Mouse (Mus musculus): Measurements from ENCODE around the gene Irs2. TPM values are rescaled to one million over a fixed set of nuclear protein-coding genes. Genes with fewer than 3 reads are reported as not detected.
A peak's percentile ranks its signal among the peaks of the same experiment; 100 is the strongest.

Gene Irs2
- polyA plus RNA-seq (2015; fragmentation: Nextera tagmentation; extraction: Ambion mirVana), result 6.9 and 7.2 TPM in 2 replicates

GRCm38 (mm10) chr8:11008379-11008775 lies at the start of gene Irs2:
Gene Irs2 (minus strand): TSS chr8:11008458.
- Histone ChIP-seq H3K9me3 (ENCODE audit: low read length) (no peaks in the 10 kb centered on the region), H3K4me3 (ENCODE audit: low read depth, low read length) (peak within 1 kb of the TSS; percentile 79), H3K27ac (ENCODE audit: low read length) (peak within 1 kb of the TSS; percentile 99), H3K36me3 (ENCODE audit: insufficient read depth, low read length) (no peaks in the 10 kb centered on the region), H3K4me1 (ENCODE audit: insufficient read depth, low read depth, low read length) (peaks cover 17% of the 10 kb centered on the region; the same call in 1 of the 2 replicates), H3K27me3 (replicated peaks; ENCODE audit: insufficient read depth, low read length) (no peaks in the 10 kb centered on the region), H3K4me2 (replicated peaks; ENCODE audit: low read depth, low read length) (peak within 1 kb of the TSS; percentile 89), H3K9ac (replicated peaks; ENCODE audit: low read depth) (peak within 1 kb of the TSS; percentile 81)
- WGBS, result under 1% methylated on average over 24 of the region's 64 CpGs
- peak; percentile 55 for DNase-seq (ENCODE audit: low spot score)
- no peak for TF ChIP-seq EP300 (IDR thresholded peaks at IDR 0.05)
- no peak for TF ChIP-seq CTCF (IDR thresholded peaks at IDR 0.05)
- ATAC-seq, result peak; percentile 6

GRCm38 (mm10) chr8:11056665-11057064 lies 48.4 kb upstream of the Irs2 start:
- DNase-seq (ENCODE audit: low spot score) (no peak), ATAC-seq (no peak)
- Histone ChIP-seq H3K4me1 (ENCODE audit: insufficient read depth, low read depth, low read length) (no peaks in the 10 kb centered on the region; the same call in 1 of the 2 replicates), H3K4me3 (ENCODE audit: low read depth, low read length) (no peak overlapping the region), H3K9me3 (ENCODE audit: low read length) (no peaks in the 10 kb centered on the region), H3K4me2 (replicated peaks; ENCODE audit: low read depth, low read length) (no peak overlapping the region), H3K27me3 (replicated peaks; ENCODE audit: insufficient read depth, low read length) (no peaks in the 10 kb centered on the region), H3K9ac (replicated peaks; ENCODE audit: low read depth) (no peak overlapping the region), H3K36me3 (ENCODE audit: insufficient read depth, low read length) (no peaks in the 10 kb centered on the region), H3K27ac (ENCODE audit: low read length) (no peak overlapping the region)
- TF ChIP-seq EP300 (IDR thresholded peaks at IDR 0.05) (no peak), CTCF (IDR thresholded peaks at IDR 0.05) (no peak)
- 83% methylated on average over 5 of the region's 5 CpGs for WGBS

- Histone ChIP-seq H3K4me1 (ENCODE audit: insufficient read depth, low read depth, low read length) (no peaks in the 10 kb centered on the region; the same call in 1 of the 2 replicates), H3K9me3 (ENCODE audit: low read length) (no peaks in the 10 kb centered on the region), H3K4me2 (replicated peaks; ENCODE audit: low read depth, low read length) (no peak overlapping the region), H3K27ac (ENCODE audit: low read length) (no peak overlapping the region), H3K4me3 (ENCODE audit: low read depth, low read length) (no peak overlapping the region), H3K9ac (replicated peaks; ENCODE audit: low read depth) (no peak overlapping the region), H3K36me3 (ENCODE audit: insufficient read depth, low read length) (no peaks in the 10 kb centered on the region), H3K27me3 (replicated peaks; ENCODE audit: insufficient read depth, low read length) (no peaks in the 10 kb centered on the region)
- DNase-seq (ENCODE audit: low spot score) (peak; percentile 40), ATAC-seq (0 out of 2 replicates have a peak, but pooled peaks have one; percentile 25)
- 62% methylated on average over 8 of the region's 8 CpGs for WGBS
- TF ChIP-seq EP300 (IDR thresholded peaks at IDR 0.05) (no peak), CTCF (IDR thresholded peaks at IDR 0.05) (no peak)
These were observed 47.9 kb upstream of the Irs2 start for GRCm38 (mm10) chr8:11056175-11056563.

GRCm38 (mm10) chr8:11055557-11056174 lies 47.4 kb upstream of the Irs2 start:
- DNase-seq (ENCODE audit: low spot score), result no peak

GRCm38 (mm10) chr8:11049835-11050234 lies 41.6 kb upstream of the Irs2 start:
- WGBS, result 50% methylated on average over 5 of the region's 5 CpGs
- Histone ChIP-seq H3K27ac (ENCODE audit: low read length) (no peak overlapping the region), H3K4me3 (ENCODE audit: low read depth, low read length) (no peak overlapping the region), H3K4me1 (ENCODE audit: insufficient read depth, low read depth, low read length) (no peaks in the 10 kb centered on the region), H3K36me3 (ENCODE audit: insufficient read depth, low read length) (no peaks in the 10 kb centered on the region), H3K27me3 (replicated peaks; ENCODE audit: insufficient read depth, low read length) (no peaks in the 10 kb centered on the region), H3K4me2 (replicated peaks; ENCODE audit: low read depth, low read length) (no peak overlapping the region), H3K9me3 (ENCODE audit: low read length) (no peaks in the 10 kb centered on the region), H3K9ac (replicated peaks; ENCODE audit: low read depth) (no peak overlapping the region)
- TF ChIP-seq CTCF (IDR thresholded peaks at IDR 0.05), result 0 out of 2 replicates have a peak, but pooled peaks have one; percentile 17
- TF ChIP-seq EP300 (IDR thresholded peaks at IDR 0.05), result no peak
- no peak for ATAC-seq
- no peak for DNase-seq (ENCODE audit: low spot score)

More at GRCm38 (mm10) chr8:11055557-11056174, 47.4 kb upstream of the Irs2 start:
- H3K36me3 ChIP-seq (ENCODE audit: insufficient read depth, low read length), result no peaks in the 10 kb centered on the region
- TF ChIP-seq EP300 (IDR thresholded peaks at IDR 0.05) (no peak), CTCF (IDR thresholded peaks at IDR 0.05) (no peak)
- no peaks in the 10 kb centered on the region for H3K27me3 ChIP-seq (replicated peaks; ENCODE audit: insufficient read depth, low read length)
- no peak for ATAC-seq
- H3K4me3 ChIP-seq (ENCODE audit: low read depth, low read length), result no peak overlapping the region
- WGBS, result 55% methylated on average over 16 of the region's 16 CpGs
- H3K9me3 ChIP-seq (ENCODE audit: low read length), result no peaks in the 10 kb centered on the region
- no peaks in the 10 kb centered on the region; the same call in 1 of the 2 replicates for H3K4me1 ChIP-seq (ENCODE audit: insufficient read depth, low read depth, low read length)
- H3K9ac ChIP-seq (replicated peaks; ENCODE audit: low read depth), result no peak overlapping the region
- no peak overlapping the region for H3K4me2 ChIP-seq (replicated peaks; ENCODE audit: low read depth, low read length)
- no peak overlapping the region for H3K27ac ChIP-seq (ENCODE audit: low read length)

GRCm38 (mm10) chr8:11047812-11048211 lies 39.6 kb upstream of the Irs2 start:
- H3K4me3 ChIP-seq (ENCODE audit: low read depth, low read length), result no peak overlapping the region
- H3K9me3 ChIP-seq (ENCODE audit: low read length), result no peaks in the 10 kb centered on the region
- no peaks in the 10 kb centered on the region for H3K36me3 ChIP-seq (ENCODE audit: insufficient read depth, low read length)
- no peak for ATAC-seq
- H3K4me2 ChIP-seq (replicated peaks; ENCODE audit: low read depth, low read length), result no peak overlapping the region
- H3K9ac ChIP-seq (replicated peaks; ENCODE audit: low read depth), result no peak overlapping the region
- no peak for DNase-seq (ENCODE audit: low spot score)
- no peaks in the 10 kb centered on the region for H3K27me3 ChIP-seq (replicated peaks; ENCODE audit: insufficient read depth, low read length)
- WGBS, result 88% methylated on average over 1 of the region's 1 CpGs
- TF ChIP-seq EP300 (IDR thresholded peaks at IDR 0.05) (no peak), CTCF (IDR thresholded peaks at IDR 0.05) (no peak)
- H3K27ac ChIP-seq (ENCODE audit: low read length), result no peak overlapping the region
- H3K4me1 ChIP-seq (ENCODE audit: insufficient read depth, low read depth, low read length), result no peaks in the 10 kb centered on the region

Data from lung, postnatal 0 days (tissue).